ENCODE assay signal across 9 mouse cellular contexts in genomic region chr8:18345322-18345721, GRCm38 (mm10).
DNase-seq lines count a peak whose midpoint lies in the region; ATAC-seq lines count a peak whose summit lies in the region.
"Had no signal": no experiment of that assay in that cellular context is flagged by ENCODE, and none has a peak within 500 bp of the region (broad histone marks: within the 10 kb centered on the region; RNA-seq: fewer than 3 reads in every experiment).

No protein-coding gene starts in this region.

- no peaks in the 10 kb centered on the region for H3K4me1 ChIP-seq in intestine, embryonic 14.5 days (replicated peaks; ENCODE audit: control insufficient read depth, insufficient read depth, low read length)
- no peaks in the 10 kb centered on the region for H3K4me1 ChIP-seq in intestine, embryonic 16.5 days (ENCODE audit: control insufficient read depth, insufficient read depth, low read length)
- H3K4me1 ChIP-seq in hindbrain, embryonic 13.5 days (replicated peaks) = no peaks in the 10 kb centered on the region
- no peaks in the 10 kb centered on the region for H3K4me1 ChIP-seq in midbrain, embryonic 16.5 days (ENCODE audit: control insufficient read depth, insufficient read depth, low read length)
- H3K4me1 ChIP-seq: embryonic facial prominence, embryonic 12.5 days had no signal

- H3K4me2 ChIP-seq in intestine, embryonic 14.5 days (ENCODE audit: low read length) = no peak overlapping the region
- no peak overlapping the region for H3K4me2 ChIP-seq in intestine, embryonic 16.5 days (ENCODE audit: low read depth, low read length)
- no peak overlapping the region for H3K4me2 ChIP-seq in hindbrain, embryonic 13.5 days
- H3K4me2 ChIP-seq in midbrain, embryonic 16.5 days (ENCODE audit: low read length) = no peak overlapping the region
- H3K4me2 ChIP-seq: embryonic facial prominence, embryonic 12.5 days had no signal

- ATAC-seq in intestine, embryonic 14.5 days (replicated peaks; ENCODE audit: low FRiP score, low TSS enrichment, low read depth) = no peak; the same call in 1 of the 2 replicates
- ATAC-seq in intestine, embryonic 16.5 days = no peak
- ATAC-seq in hindbrain, embryonic 13.5 days (ENCODE audit: low FRiP score) = peak; percentile 78; the same call in 1 of the 2 replicates
- ATAC-seq in midbrain, embryonic 16.5 days = peak; percentile 87
- no peak for ATAC-seq in inflammation-experienced regulatory T-cells, adult 6 months

- no peaks in the 10 kb centered on the region for H3K36me3 ChIP-seq in intestine, embryonic 14.5 days (ENCODE audit: control insufficient read depth, insufficient read depth, low read length)
- H3K36me3 ChIP-seq in intestine, embryonic 16.5 days (ENCODE audit: control insufficient read depth, insufficient read depth, low read length) = no peaks in the 10 kb centered on the region
- no peaks in the 10 kb centered on the region for H3K36me3 ChIP-seq in hindbrain, embryonic 13.5 days
- no peaks in the 10 kb centered on the region for H3K36me3 ChIP-seq in midbrain, embryonic 16.5 days (ENCODE audit: control insufficient read depth, insufficient read depth, low read length)
- H3K36me3 ChIP-seq: embryonic facial prominence, embryonic 12.5 days had no signal

- 32% methylated on average over 6 of the region's 6 CpGs for WGBS in intestine, embryonic 14.5 days
- 34% methylated on average over 6 of the region's 6 CpGs for WGBS in intestine, embryonic 16.5 days
- WGBS in hindbrain, embryonic 13.5 days = 29% methylated on average over 6 of the region's 6 CpGs
- WGBS in midbrain, embryonic 16.5 days = 26% methylated on average over 6 of the region's 6 CpGs

- H3K9me3 ChIP-seq in intestine, embryonic 14.5 days (ENCODE audit: control insufficient read depth, low read length) = no peaks in the 10 kb centered on the region
- no peaks in the 10 kb centered on the region for H3K9me3 ChIP-seq in intestine, embryonic 16.5 days (ENCODE audit: control insufficient read depth, low read length)
- H3K9me3 ChIP-seq in hindbrain, embryonic 13.5 days = no peaks in the 10 kb centered on the region
- H3K9me3 ChIP-seq in midbrain, embryonic 16.5 days (replicated peaks; ENCODE audit: control insufficient read depth, low read length, poor library complexity, severe bottlenecking) = no peaks in the 10 kb centered on the region
- H3K9me3 ChIP-seq: embryonic facial prominence, embryonic 12.5 days had no signal

- DNase-seq in intestine, embryonic 14.5 days (ENCODE audit: low spot score) = peak; percentile 61
- peak; percentile 51 for DNase-seq in adrenal gland, postnatal 14 days
- DNase-seq in embryo, embryonic 11.5 days (ENCODE audit: low read depth, low spot score) = peak; percentile 23
- DNase-seq in layer of hippocampus, postnatal 25 days (ENCODE audit: extremely low spot score in 1 of 2, low spot score in 1 of 2) = peak; percentile 15 to 63

- H3K9ac ChIP-seq in intestine, embryonic 14.5 days (ENCODE audit: low read length) = no peak overlapping the region
- H3K9ac ChIP-seq in intestine, embryonic 16.5 days (ENCODE audit: low read depth, low read length) = no peak overlapping the region
- no peak overlapping the region for H3K9ac ChIP-seq in hindbrain, embryonic 13.5 days
- no peak overlapping the region for H3K9ac ChIP-seq in midbrain, embryonic 16.5 days (ENCODE audit: low read depth, low read length)
- H3K9ac ChIP-seq: embryonic facial prominence, embryonic 12.5 days had no signal

- no peak overlapping the region for H3K27ac ChIP-seq in intestine, embryonic 14.5 days (ENCODE audit: low read depth)
- H3K27ac ChIP-seq in intestine, embryonic 16.5 days (ENCODE audit: low read length) = no peak overlapping the region
- no peak overlapping the region for H3K27ac ChIP-seq in hindbrain, embryonic 13.5 days
- H3K27ac ChIP-seq in midbrain, embryonic 16.5 days (ENCODE audit: low read length) = no peak overlapping the region
- H3K27ac ChIP-seq: embryonic facial prominence, embryonic 12.5 days had no signal

- no peaks in the 10 kb centered on the region for H3K27me3 ChIP-seq in intestine, embryonic 14.5 days (replicated peaks; ENCODE audit: control insufficient read depth, insufficient read depth, low read length)
- H3K27me3 ChIP-seq in intestine, embryonic 16.5 days (replicated peaks; ENCODE audit: control insufficient read depth, insufficient read depth, low read length) = no peaks in the 10 kb centered on the region
- H3K27me3 ChIP-seq in hindbrain, embryonic 13.5 days = no peaks in the 10 kb centered on the region
- H3K27me3 ChIP-seq in midbrain, embryonic 16.5 days (ENCODE audit: control insufficient read depth, insufficient read depth, low read depth, low read length) = no peaks in the 10 kb centered on the region
- H3K27me3 ChIP-seq: embryonic facial prominence, embryonic 12.5 days had no signal

- no peak overlapping the region for H3K4me3 ChIP-seq in intestine, embryonic 14.5 days (ENCODE audit: low read depth, low read length)
- H3K4me3 ChIP-seq in intestine, embryonic 16.5 days (ENCODE audit: low read length) = no peak overlapping the region
- no peak overlapping the region for H3K4me3 ChIP-seq in hindbrain, embryonic 13.5 days
- no peak overlapping the region for H3K4me3 ChIP-seq in midbrain, embryonic 16.5 days (ENCODE audit: low read depth, low read length)
- H3K4me3 ChIP-seq: embryonic facial prominence, embryonic 12.5 days had no signal

Comparison
In these comparisons a context has a peak if more than half of its experiments do, and no peak if none do; other contexts are left out.
1. ATAC-seq: peak in hindbrain, embryonic 13.5 days (single experiment) and midbrain, embryonic 16.5 days (single experiment); none in intestine, embryonic 14.5 days (single experiment), intestine, embryonic 16.5 days (single experiment) and inflammation-experienced regulatory T-cells, adult 6 months (single experiment).
2. Peak in every context shown above with its lines, with median percentiles within 50 percentile points of each other: DNase-seq.